Mouse (Mus musculus): ENCODE results near the gene Hrasls. TPM values are rescaled to one million over a fixed set of nuclear protein-coding genes. Genes with fewer than 3 reads are reported as not detected.
A peak's percentile ranks its signal among the peaks of the same experiment; 100 is the strongest.

Gene Hrasls
- polyA plus RNA-seq, 1 experiment from 2014 or later, result 1.8 TPM

GRCm38 (mm10) chr16:29198461-29198860 is 11.0 kb upstream of the Hrasls start:
- H3K27me3 ChIP-seq (ENCODE audit: control insufficient read depth, insufficient read depth, low read length), result no peaks in the 10 kb centered on the region
- ATAC-seq (ENCODE audit: insufficient read depth, low FRiP score, low TSS enrichment), result no peak
- H3K9me3 ChIP-seq (ENCODE audit: control insufficient read depth, low read length), result no peaks in the 10 kb centered on the region
- H3K4me3 ChIP-seq (ENCODE audit: low read depth, low read length), result no peak overlapping the region
- no peak for DNase-seq (ENCODE audit: low spot score)
- H3K27ac ChIP-seq (ENCODE audit: low read depth, low read length), result no peak overlapping the region
- H3K9ac ChIP-seq (ENCODE audit: low read length), result no peak overlapping the region
- WGBS, result 22% methylated on average over 5 of the region's 5 CpGs
- no peak overlapping the region for H3K4me2 ChIP-seq (ENCODE audit: low read depth)
- no peaks in the 10 kb centered on the region for H3K36me3 ChIP-seq (ENCODE audit: control insufficient read depth, insufficient read depth, low read length)
- no peaks in the 10 kb centered on the region for H3K4me1 ChIP-seq (ENCODE audit: control insufficient read depth, insufficient read depth, low read length)

GRCm38 (mm10) chr16:29201146-29201545 is 8.3 kb upstream of the Hrasls start:
- Histone ChIP-seq H3K9me3 (ENCODE audit: control insufficient read depth, low read length) (no peaks in the 10 kb centered on the region), H3K9ac (ENCODE audit: low read length) (no peak overlapping the region), H3K4me3 (ENCODE audit: low read depth, low read length) (no peak overlapping the region), H3K36me3 (ENCODE audit: control insufficient read depth, insufficient read depth, low read length) (no peaks in the 10 kb centered on the region), H3K4me1 (ENCODE audit: control insufficient read depth, insufficient read depth, low read length) (no peaks in the 10 kb centered on the region), H3K27ac (ENCODE audit: low read depth, low read length) (no peak overlapping the region), H3K27me3 (ENCODE audit: control insufficient read depth, insufficient read depth, low read length) (no peaks in the 10 kb centered on the region), H3K4me2 (ENCODE audit: low read depth) (no peak overlapping the region)
- ATAC-seq (ENCODE audit: insufficient read depth, low FRiP score, low TSS enrichment) (no peak), DNase-seq (ENCODE audit: low spot score) (no peak)
- 86% methylated on average over 2 of the region's 2 CpGs for WGBS

- Histone ChIP-seq H3K9ac (ENCODE audit: low read length) (no peak overlapping the region), H3K4me3 (ENCODE audit: low read depth, low read length) (no peak overlapping the region), H3K4me1 (ENCODE audit: control insufficient read depth, insufficient read depth, low read length) (no peaks in the 10 kb centered on the region), H3K27ac (ENCODE audit: low read depth, low read length) (no peak overlapping the region), H3K27me3 (ENCODE audit: control insufficient read depth, insufficient read depth, low read length) (0 out of 2 replicates have a peak, but pooled peaks cover 4% of the 10 kb centered on the region), H3K36me3 (ENCODE audit: control insufficient read depth, insufficient read depth, low read length) (no peaks in the 10 kb centered on the region), H3K9me3 (ENCODE audit: control insufficient read depth, low read length) (no peaks in the 10 kb centered on the region), H3K4me2 (ENCODE audit: low read depth) (no peak overlapping the region)
- DNase-seq (ENCODE audit: low spot score) (no peak), ATAC-seq (ENCODE audit: insufficient read depth, low FRiP score, low TSS enrichment) (no peak)
- WGBS, result 85% methylated on average over 7 of the region's 7 CpGs
Measured at GRCm38 (mm10) chr16:29204875-29205274, 4.6 kb upstream of the Hrasls start.

- ATAC-seq (ENCODE audit: insufficient read depth, low FRiP score, low TSS enrichment), result no peak
- 28% methylated on average over 2 of the region's 2 CpGs for WGBS
- H3K27ac ChIP-seq (ENCODE audit: low read depth, low read length), result no peak overlapping the region
Measured at GRCm38 (mm10) chr16:29205581-29205980, 3.9 kb upstream of the Hrasls start.

GRCm38 (mm10) chr16:29208841-29209240 is 654 bp upstream of the Hrasls start:
- ATAC-seq (ENCODE audit: insufficient read depth, low FRiP score, low TSS enrichment) (no peak), DNase-seq (ENCODE audit: low spot score) (no peak)
- H3K9me3 ChIP-seq (ENCODE audit: control insufficient read depth, low read length), result no peaks in the 10 kb centered on the region
- no peak overlapping the region for H3K4me3 ChIP-seq (ENCODE audit: low read depth, low read length)
- H3K27me3 ChIP-seq (ENCODE audit: control insufficient read depth, insufficient read depth, low read length), result 0 out of 2 replicates have a peak, but pooled peaks cover 4% of the 10 kb centered on the region
- H3K4me2 ChIP-seq (ENCODE audit: low read depth), result no peak overlapping the region
- no peak overlapping the region for H3K27ac ChIP-seq (ENCODE audit: low read depth, low read length)
- H3K4me1 ChIP-seq (ENCODE audit: control insufficient read depth, insufficient read depth, low read length), result no peaks in the 10 kb centered on the region
- H3K36me3 ChIP-seq (ENCODE audit: control insufficient read depth, insufficient read depth, low read length), result no peaks in the 10 kb centered on the region
- H3K9ac ChIP-seq (ENCODE audit: low read length), result no peak overlapping the region
- 70% methylated on average over 7 of the region's 7 CpGs for WGBS

More at GRCm38 (mm10) chr16:29205581-29205980, 3.9 kb upstream of the Hrasls start:
- Histone ChIP-seq H3K9ac (ENCODE audit: low read length) (no peak overlapping the region), H3K4me1 (ENCODE audit: control insufficient read depth, insufficient read depth, low read length) (no peaks in the 10 kb centered on the region), H3K4me3 (ENCODE audit: low read depth, low read length) (no peak overlapping the region), H3K9me3 (ENCODE audit: control insufficient read depth, low read length) (no peaks in the 10 kb centered on the region), H3K4me2 (ENCODE audit: low read depth) (no peak overlapping the region), H3K27me3 (ENCODE audit: control insufficient read depth, insufficient read depth, low read length) (0 out of 2 replicates have a peak, but pooled peaks cover 4% of the 10 kb centered on the region), H3K36me3 (ENCODE audit: control insufficient read depth, insufficient read depth, low read length) (no peaks in the 10 kb centered on the region)
- DNase-seq (ENCODE audit: low spot score), result no peak

GRCm38 (mm10) chr16:29216395-29217295 is 7.2 kb downstream of the Hrasls start:
- DNase-seq (ENCODE audit: low spot score) (no peak), ATAC-seq (ENCODE audit: insufficient read depth, low FRiP score, low TSS enrichment) (peak; percentile 50; the same call in 1 of the 2 replicates)

GRCm38 (mm10) chr16:29235951-29236350 is 26.5 kb downstream of the Hrasls start:
- Histone ChIP-seq H3K36me3 (ENCODE audit: control insufficient read depth, insufficient read depth, low read length) (no peaks in the 10 kb centered on the region), H3K27ac (ENCODE audit: low read depth, low read length) (no peak overlapping the region), H3K4me3 (ENCODE audit: low read depth, low read length) (no peak overlapping the region), H3K27me3 (ENCODE audit: control insufficient read depth, insufficient read depth, low read length) (no peaks in the 10 kb centered on the region), H3K4me2 (ENCODE audit: low read depth) (no peak overlapping the region), H3K9ac (ENCODE audit: low read length) (no peak overlapping the region), H3K9me3 (ENCODE audit: control insufficient read depth, low read length) (no peaks in the 10 kb centered on the region), H3K4me1 (ENCODE audit: control insufficient read depth, insufficient read depth, low read length) (no peaks in the 10 kb centered on the region)
- ATAC-seq (ENCODE audit: insufficient read depth, low FRiP score, low TSS enrichment), result no peak
- DNase-seq (ENCODE audit: low spot score), result no peak
- WGBS, result 80% methylated on average over 5 of the region's 5 CpGs

More at GRCm38 (mm10) chr16:29216395-29217295, 7.2 kb downstream of the Hrasls start:
- Histone ChIP-seq H3K4me1 (ENCODE audit: control insufficient read depth, insufficient read depth, low read length) (no peaks in the 10 kb centered on the region), H3K27ac (ENCODE audit: low read depth, low read length) (no peak overlapping the region), H3K4me2 (ENCODE audit: low read depth) (no peak overlapping the region), H3K27me3 (ENCODE audit: control insufficient read depth, insufficient read depth, low read length) (no peaks in the 10 kb centered on the region), H3K9ac (ENCODE audit: low read length) (no peak overlapping the region), H3K9me3 (ENCODE audit: control insufficient read depth, low read length) (no peaks in the 10 kb centered on the region), H3K36me3 (ENCODE audit: control insufficient read depth, insufficient read depth, low read length) (no peaks in the 10 kb centered on the region), H3K4me3 (ENCODE audit: low read depth, low read length) (no peak overlapping the region)
- WGBS, result 83% methylated on average over 5 of the region's 5 CpGs

- no peak overlapping the region for H3K4me3 ChIP-seq (ENCODE audit: low read depth, low read length)
- H3K36me3 ChIP-seq (ENCODE audit: control insufficient read depth, insufficient read depth, low read length), result no peaks in the 10 kb centered on the region
- no peak for ATAC-seq (ENCODE audit: insufficient read depth, low FRiP score, low TSS enrichment)
- no peak overlapping the region for H3K27ac ChIP-seq (ENCODE audit: low read depth, low read length)
- 89% methylated on average over 4 of the region's 4 CpGs for WGBS
- no peaks in the 10 kb centered on the region for H3K4me1 ChIP-seq (ENCODE audit: control insufficient read depth, insufficient read depth, low read length)
- H3K27me3 ChIP-seq (ENCODE audit: control insufficient read depth, insufficient read depth, low read length), result no peaks in the 10 kb centered on the region
- no peaks in the 10 kb centered on the region for H3K9me3 ChIP-seq (ENCODE audit: control insufficient read depth, low read length)
- H3K4me2 ChIP-seq (ENCODE audit: low read depth), result no peak overlapping the region
- DNase-seq (ENCODE audit: low spot score), result no peak
- H3K9ac ChIP-seq (ENCODE audit: low read length), result no peak overlapping the region
Measured at GRCm38 (mm10) chr16:29254325-29254724, 44.8 kb downstream of the Hrasls start.

Data from neural tube, embryonic 11.5 days (tissue).